Mouse (Mus musculus) MEL (cell line): Measurements from ENCODE around the gene Glo1. TPM values are rescaled to one million over a fixed set of nuclear protein-coding genes. Genes with fewer than 3 reads are reported as not detected.

Experiments
- DNase-seq: peaks from one replicate; pipeline ENCODE4 v3.0.0; 2011; ENCODE audit warnings: low read depth, low spot score
- H3K27ac ChIP-seq: 2 replicates; pipeline ENCODE4 v1.5.1; 2012; ENCODE audit warnings: low read depth, mild to moderate bottlenecking, control low read depth, low read length, moderate library complexity; ENCODE audit not compliant: control insufficient read depth
- H3K27me3 ChIP-seq, 2 experiments: fragments of 150-350 bp in 1 of 2; sonication (generic) in 1 of 2; 2 replicates each; pipeline ENCODE4 v1.6.1; 2012; ENCODE audit warnings: low read length in 2 of 2, mild to moderate bottlenecking in 2 of 2, improper control_type of control experiment in 1 of 2, moderate library complexity in 1 of 2; ENCODE audit not compliant: insufficient read depth in 2 of 2, control insufficient read depth in 1 of 2
- H3K36me3 ChIP-seq, 2 experiments: 2 replicates each; pipeline ENCODE4 v1.6.1; 2012 to 2014; ENCODE audit warnings: low read length in 2 of 2, improper control_type of control experiment in 1 of 2, inconsistent platforms in 1 of 2, mild to moderate bottlenecking in 1 of 2; ENCODE audit not compliant: insufficient read depth in 2 of 2, control insufficient read depth in 1 of 2
- H3K4me1 ChIP-seq, 2 experiments: fragments of 150-350 bp in 1 of 2; sonication (generic) in 1 of 2; 2 replicates each; pipeline ENCODE4 v1.6.1; 2012; ENCODE audit warnings: low read length in 2 of 2, improper control_type of control experiment in 1 of 2, mild to moderate bottlenecking in 1 of 2; ENCODE audit not compliant: insufficient read depth in 2 of 2, control insufficient read depth in 1 of 2
- H3K4me3 ChIP-seq, 2 experiments: fragments of 150-350 bp in 1 of 2; sonication (generic) in 1 of 2; 2 replicates each; pipeline ENCODE4 v1.5.1; 2012; ENCODE audit warnings: low read depth in 2 of 2, low read length in 2 of 2, mild to moderate bottlenecking in 2 of 2, moderate library complexity in 2 of 2, control low read depth in 1 of 2, improper control_type of control experiment in 1 of 2; ENCODE audit not compliant: control insufficient read depth in 1 of 2, insufficient read depth in 1 of 2
- H3K79me2 ChIP-seq: 2 replicates; pipeline ENCODE4 v1.6.1; 2012; ENCODE audit warnings: mild to moderate bottlenecking, low read length, moderate library complexity; ENCODE audit not compliant: control insufficient read depth, poor library complexity, insufficient read depth
- H3K9ac ChIP-seq: 2 replicates; pipeline ENCODE4 v1.6.1; 2012; ENCODE audit warnings: low read depth, mild to moderate bottlenecking, control low read depth, low read length, moderate library complexity; ENCODE audit not compliant: control insufficient read depth, poor library complexity, severe bottlenecking
- H3K9me3 ChIP-seq: fragments of 150-350 bp; sonication (generic); replicated peaks from 2 replicates; pipeline ENCODE4 v1.6.1; 2012; ENCODE audit warnings: mild to moderate bottlenecking, low read length, improper control_type of control experiment, moderate library complexity; ENCODE audit not compliant: insufficient read depth
- ELF1 ChIP-seq: IDR thresholded peaks from 2 replicates; pipeline ENCODE4 v1.6.1; 2014; ENCODE audit warnings: low read depth, mild to moderate bottlenecking, inconsistent platforms, low read length, improper control_type of control experiment, moderate library complexity
- GATA1 ChIP-seq: IDR thresholded peaks from 2 replicates; pipeline ENCODE4 v1.6.1; 2011; ENCODE audit warnings: low read depth, low read length, improper control_type of control experiment
- MEF2A ChIP-seq: IDR thresholded peaks from 2 replicates; pipeline ENCODE4 v1.6.1; 2014; ENCODE audit warnings: low read depth, mild to moderate bottlenecking, inconsistent platforms, low read length, improper control_type of control experiment; ENCODE audit not compliant: poor library complexity, insufficient replicate concordance, severe bottlenecking; ENCODE audit errors: extremely low read depth
- MYC ChIP-seq: IDR thresholded peaks from 2 replicates; pipeline ENCODE4 v1.6.1; 2011; ENCODE audit warnings: low read depth, mild to moderate bottlenecking, low read length, improper control_type of control experiment, moderate library complexity
- NELFE ChIP-seq: IDR thresholded peaks from 2 replicates; pipeline ENCODE4 v1.6.1; 2011; ENCODE audit warnings: low read depth, low read length, improper control_type of control experiment
- POLR2A ChIP-seq, 2 experiments: IDR thresholded peaks; 2 replicates each; pipeline ENCODE4 v1.6.1; 2011 to 2012; ENCODE audit warnings: low read length in 2 of 2, mild to moderate bottlenecking in 2 of 2, control low read depth in 1 of 2, improper control_type of control experiment in 1 of 2, low read depth in 1 of 2, moderate library complexity in 1 of 2; ENCODE audit not compliant: control insufficient read depth in 1 of 2, insufficient read depth in 1 of 2, poor library complexity in 1 of 2
- POLR2AphosphoS2 ChIP-seq: IDR thresholded peaks from 2 replicates; pipeline ENCODE4 v1.6.1; 2011; ENCODE audit warnings: low read length, improper control_type of control experiment
- POLR2AphosphoS5 ChIP-seq: IDR thresholded peaks from 2 replicates; pipeline ENCODE4 v1.6.1; 2012; ENCODE audit warnings: low read depth, borderline replicate concordance, mild to moderate bottlenecking, inconsistent platforms, low read length, moderate library complexity, mixed read lengths
- SIN3A ChIP-seq: IDR thresholded peaks from 2 replicates; pipeline ENCODE4 v1.6.1; 2012; ENCODE audit warnings: low read length, improper control_type of control experiment, inconsistent platforms
- TBP ChIP-seq: IDR thresholded peaks from 2 replicates; pipeline ENCODE4 v1.8.0; 2011; ENCODE audit warnings: low read depth, low read length, improper control_type of control experiment
- TCF12 ChIP-seq: IDR thresholded peaks from 2 replicates; pipeline ENCODE4 v1.6.1; 2014; ENCODE audit warnings: low read depth, mild to moderate bottlenecking, inconsistent platforms, low read length, improper control_type of control experiment, moderate library complexity
- UBTF ChIP-seq: IDR thresholded peaks from 2 replicates; pipeline ENCODE4 v1.6.1; 2012; ENCODE audit warnings: low read depth, mild to moderate bottlenecking, inconsistent platforms, low read length, improper control_type of control experiment, moderate library complexity, borderline replicate concordance; ENCODE audit not compliant: insufficient read depth
- USF2 ChIP-seq, 2 experiments: IDR thresholded peaks; 2 replicates each; pipeline ENCODE4 v1.6.1; 2011 to 2012; ENCODE audit warnings: improper control_type of control experiment in 2 of 2, low read length in 2 of 2, borderline replicate concordance in 1 of 2, inconsistent platforms in 1 of 2, low read depth in 1 of 2, mild to moderate bottlenecking in 1 of 2; ENCODE audit not compliant: insufficient read depth in 1 of 2
- ZC3H11A ChIP-seq: IDR thresholded peaks from 2 replicates; pipeline ENCODE4 v1.6.1; 2012; ENCODE audit warnings: low read depth, mild to moderate bottlenecking, inconsistent platforms, low read length, improper control_type of control experiment
- ZKSCAN1 ChIP-seq: IDR thresholded peaks from 2 replicates; pipeline ENCODE4 v1.6.1; 2012; ENCODE audit warnings: low read depth, mild to moderate bottlenecking, inconsistent platforms, low read length, improper control_type of control experiment, moderate library complexity
- ZMIZ1 ChIP-seq: IDR thresholded peaks from 2 replicates; pipeline ENCODE4 v1.6.1; 2012; ENCODE audit warnings: low read depth, mild to moderate bottlenecking, inconsistent platforms, low read length, improper control_type of control experiment, moderate library complexity
- polyA plus RNA-seq, 2 experiments: library from polyadenylated mRNA; stranded (reverse) in 1 of 2; unstranded in 1 of 2; fragments of >175 nt in 1 of 2; fragments of >200 nt in 1 of 2; gene quantifications; 2 replicates each; pipeline versions ENCODE4 v1.2.1 to v1.2.4; 2012; ENCODE audit warnings: low replicate concordance in 2 of 2, low read depth in 1 of 2; ENCODE audit not compliant: insufficient read length in 2 of 2, insufficient read depth in 1 of 2, missing spikeins in 1 of 2
- total RNA-seq: library from RNA; depleted of rRNA; stranded (reverse); fragments of 300-350 nt; gene quantifications from 2 replicates; pipeline ENCODE4 v1.2.3, GENCODE M21; 2012

The Glo1 gene
- total and polyA plus RNA-seq, 3 experiments: 58.5 to 288 (median 260) TPM

- peak; percentile 58 for DNase-seq
- Histone ChIP-seq H3K36me3 (peaks cover 6 to 52% of the 10 kb centered on the region in 2 experiments; a peak in 3 of 4 replicates), H3K27me3 (no peaks in the 10 kb centered on the region), H3K4me3 (peak overlapping the region; percentile 89 to 96), H3K4me1 (peaks cover 33 to 34% of the 10 kb centered on the region in 2 experiments), H3K9me3 (no peaks in the 10 kb centered on the region), H3K9ac (peak overlapping the region; percentile 90), H3K79me2 (peaks cover 50% of the 10 kb centered on the region), H3K27ac (peak overlapping the region; percentile 89)
- TF ChIP-seq SIN3A: no peak
- TF ChIP-seq ELF1: no peak
- TF ChIP-seq NELFE: no peak
- TF ChIP-seq MEF2A: no peak
- TF ChIP-seq ZC3H11A: no peak
- no peak for TF ChIP-seq TCF12
- TF ChIP-seq POLR2A (IDR thresholded peaks at IDR 0.05; ENCODE audit: control insufficient read depth in 1 of 2, insufficient read depth in 1 of 2, low read depth in 1 of 2, low read length in 2 of 2, poor library complexity in 1 of 2): no peak
- no peak for TF ChIP-seq MYC
- no peak for TF ChIP-seq POLR2AphosphoS5
Observed at GRCm38 (mm10) chr17:30610739-30611138, 15.9 kb downstream of the Glo1 start.

GRCm38 (mm10) chr17:30609980-30610307 is 16.7 kb downstream of the Glo1 start:
- TF ChIP-seq POLR2A (IDR thresholded peaks at IDR 0.05; ENCODE audit: control insufficient read depth in 1 of 2, insufficient read depth in 1 of 2, low read depth in 1 of 2, low read length in 2 of 2, poor library complexity in 1 of 2) (peak in 1 of 2 experiments; percentile 93; a peak in 2 of 4 replicates), POLR2AphosphoS2 (no peak), TBP (peak; percentile 96), ZMIZ1 (no peak), ZKSCAN1 (no peak), MEF2A (no peak), SIN3A (no peak), UBTF (no peak), USF2 (IDR thresholded peaks at IDR 0.05; ENCODE audit: borderline replicate concordance in 1 of 2, insufficient read depth in 1 of 2, low read depth in 1 of 2, low read length in 2 of 2) (no peak), GATA1 (peak; percentile 86)
- H3K27ac ChIP-seq: peak overlapping the region; percentile 89
- H3K4me1 ChIP-seq: peaks cover 29 to 33% of the 10 kb centered on the region in 2 experiments
- H3K4me3 ChIP-seq: peak overlapping the region; percentile 59 to 96
- no peaks in the 10 kb centered on the region for H3K9me3 ChIP-seq
- no peaks in the 10 kb centered on the region for H3K27me3 ChIP-seq
- peak overlapping the region; percentile 53 for H3K9ac ChIP-seq
- DNase-seq: peak; percentile 99
- H3K79me2 ChIP-seq: peaks cover 53% of the 10 kb centered on the region
- H3K36me3 ChIP-seq: peaks cover 6 to 49% of the 10 kb centered on the region in 2 experiments; a peak in 3 of 4 replicates
